Mouse (Mus musculus) limb, embryonic 11.5 days (tissue): Measurements from ENCODE around the gene Rad54l. TPM values are rescaled to one million over a fixed set of nuclear protein-coding genes. Genes with fewer than 3 reads are reported as not detected.

Experiments
- ATAC-seq: fragments of 200-750 bp; cut with Nextera tagmentation; 2 replicates; pipeline ENCODE4 v1.8.0; 2017; ENCODE audit warnings: low read depth; ENCODE audit not compliant: insufficient number of reproducible peaks, low FRiP score, low TSS enrichment
- DNase-seq: peaks from one replicate; pipeline ENCODE4 v3.0.0-alpha.2; 2015; ENCODE audit warnings: low spot score
- H3K27ac ChIP-seq: fragments of 300-500 bp; sonication (generic); replicated peaks from 2 replicates; pipeline ENCODE4 v1.5.1; 2014; ENCODE audit warnings: low read depth, mild to moderate bottlenecking, low read length
- H3K27me3 ChIP-seq: fragments of 300-500 bp; sonication (generic); 2 replicates; pipeline ENCODE4 v1.6.1; 2014; ENCODE audit warnings: mild to moderate bottlenecking, low read length, mixed read lengths; ENCODE audit not compliant: control insufficient read depth, insufficient read depth
- H3K36me3 ChIP-seq: fragments of 300-500 bp; sonication (generic); 2 replicates; pipeline ENCODE4 v1.6.1; 2014; ENCODE audit warnings: mild to moderate bottlenecking, low read length, moderate library complexity, mixed read lengths; ENCODE audit not compliant: control insufficient read depth, insufficient read depth
- H3K4me1 ChIP-seq: fragments of 300-500 bp; sonication (generic); 2 replicates; pipeline ENCODE4 v1.6.1; 2014; ENCODE audit warnings: low read length, mixed read lengths; ENCODE audit not compliant: control insufficient read depth, insufficient read depth
- H3K4me2 ChIP-seq: fragments of 300-500 bp; sonication (generic); 2 replicates; pipeline ENCODE4 v1.6.1; 2014; ENCODE audit warnings: low read depth, mild to moderate bottlenecking, moderate library complexity; ENCODE audit not compliant: severe bottlenecking
- H3K4me3 ChIP-seq: fragments of 300-500 bp; sonication (generic); 2 replicates; pipeline ENCODE4 v1.5.1; 2014; ENCODE audit warnings: low read depth, low read length
- H3K9ac ChIP-seq: fragments of 300-500 bp; sonication (generic); 2 replicates; pipeline ENCODE4 v1.6.1; 2014; ENCODE audit warnings: mild to moderate bottlenecking, low read length
- H3K9me3 ChIP-seq: fragments of 300-500 bp; sonication (generic); 2 replicates; pipeline ENCODE4 v1.6.1; 2016; ENCODE audit warnings: low read length; ENCODE audit not compliant: control insufficient read depth
- WGBS: fragments of 180-500 bp; shearing (Covaris S2); extraction: QIAGEN DNeasy Blood & Tissue Kit; methylation state at CpG from one replicate; pipeline ENCODE4 v1.1.7; 2014; 5-methylcytosine and 5-hydroxymethylcytosine counted together
- polyA plus RNA-seq: library from polyadenylated mRNA; unstranded; fragments of >200 nt; fragmentation: Nextera tagmentation; extraction: Ambion mirVana; gene quantifications from 2 replicates; pipeline ENCODE4 v1.2.1, GENCODE M21; 2014

Gene Rad54l
- polyA plus RNA-seq, 1 experiment from 2014 or later: 66.0 TPM

DNA sequence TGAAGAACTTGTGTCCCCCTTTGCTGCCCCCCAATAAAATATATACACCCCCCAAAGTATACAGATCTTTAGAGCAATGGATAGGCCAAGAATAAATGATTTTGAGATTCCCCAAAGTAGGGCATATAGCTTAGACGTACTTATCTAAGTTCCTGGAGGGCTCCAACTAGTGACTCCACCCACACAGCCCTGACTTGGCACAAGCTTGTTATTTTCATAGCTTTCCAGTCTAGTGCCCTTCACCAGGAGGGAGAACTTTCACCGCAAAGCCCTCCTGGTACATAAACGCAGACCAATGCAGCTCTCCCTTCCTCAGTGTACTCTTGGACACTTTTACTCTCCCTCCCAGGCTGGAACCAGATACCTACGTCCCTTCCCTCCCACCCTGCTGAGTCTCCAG, 38.7 kb upstream of the Rad54l start:
- Histone ChIP-seq H3K36me3 (0 out of 2 replicates have a peak, but pooled peaks cover 3% of the 10 kb centered on the region), H3K9ac (no peak overlapping the region), H3K27ac (no peak overlapping the region), H3K9me3 (no peaks in the 10 kb centered on the region), H3K27me3 (no peaks in the 10 kb centered on the region), H3K4me3 (no peak overlapping the region), H3K4me1 (peaks cover 12% of the 10 kb centered on the region), H3K4me2 (no peak overlapping the region)
- ATAC-seq: no peak
- no peak for DNase-seq
- WGBS: 75% methylated on average over 4 of the region's 4 CpGs

DNA sequence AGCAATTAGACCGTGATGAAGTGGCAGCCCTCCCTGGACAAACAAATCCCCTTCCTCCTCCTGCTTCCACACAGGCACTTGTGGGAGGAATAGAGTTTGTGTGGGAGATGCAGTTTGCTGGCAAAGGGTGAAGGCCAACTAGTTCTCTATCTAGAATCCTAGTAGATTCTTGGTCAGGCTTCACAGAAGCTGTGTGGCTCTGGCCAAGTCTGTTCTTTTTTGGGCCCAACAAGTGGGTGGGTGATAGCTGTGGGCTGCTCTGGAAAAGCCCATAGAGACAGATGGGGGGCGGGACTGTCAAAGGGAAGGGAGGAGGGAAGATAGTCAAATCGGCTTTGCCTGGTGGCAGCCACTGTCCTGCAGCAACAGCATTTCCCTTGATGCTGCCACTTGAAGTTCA, 37.3 kb upstream of the Rad54l start:
- no peak overlapping the region for H3K9ac ChIP-seq
- H3K4me2 ChIP-seq: no peak overlapping the region
- H3K9me3 ChIP-seq: no peaks in the 10 kb centered on the region
- peaks cover 11% of the 10 kb centered on the region for H3K36me3 ChIP-seq
- no peaks in the 10 kb centered on the region for H3K27me3 ChIP-seq
- 85% methylated on average over 3 of the region's 3 CpGs for WGBS
- H3K27ac ChIP-seq: no peak overlapping the region
- peaks cover 9% of the 10 kb centered on the region for H3K4me1 ChIP-seq
- no peak for ATAC-seq
- DNase-seq: no peak
- no peak overlapping the region for H3K4me3 ChIP-seq

DNA sequence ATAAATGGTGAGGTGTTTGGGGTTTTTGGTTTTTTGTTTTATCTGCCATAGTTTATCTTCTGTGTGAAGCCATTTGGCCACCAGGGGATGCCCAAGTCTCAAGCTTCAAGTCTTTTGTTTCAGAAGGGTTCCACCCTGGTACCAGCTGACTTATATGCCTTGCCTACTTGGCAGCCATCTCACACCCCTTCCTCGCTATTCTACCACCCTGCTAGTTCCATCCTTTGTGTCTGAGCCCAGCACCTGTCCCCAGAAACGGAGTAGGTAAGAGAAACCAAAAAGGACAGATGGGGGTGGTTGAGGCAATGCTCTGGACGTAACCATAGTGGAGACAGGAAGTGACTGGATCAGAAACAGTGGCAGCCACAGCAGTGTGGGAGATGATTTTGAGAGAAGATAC, 36.4 kb upstream of the Rad54l start:
- ATAC-seq: no peak

DNA sequence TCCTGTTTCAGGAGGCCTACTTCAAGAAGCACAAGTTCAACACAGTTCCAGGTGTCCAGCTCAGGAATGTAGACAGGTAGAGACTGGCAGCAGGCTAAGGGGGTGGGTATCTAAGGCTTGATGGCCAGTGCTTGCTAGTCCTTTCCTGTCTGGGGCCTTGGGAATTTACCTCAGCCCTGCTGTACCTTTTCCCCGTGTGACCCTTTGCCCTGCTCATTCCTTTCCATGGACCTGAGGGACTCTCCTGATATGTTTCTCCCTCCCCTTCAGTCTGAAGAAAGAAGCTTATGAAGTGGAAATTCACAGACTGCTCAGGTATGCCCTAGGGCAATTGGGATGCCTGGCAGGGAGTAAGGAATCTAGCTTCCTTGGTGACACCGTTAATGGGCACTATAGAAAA, 34.4 kb upstream of the Rad54l start:
- H3K36me3 ChIP-seq: peaks cover 35% of the 10 kb centered on the region
- H3K27me3 ChIP-seq: no peaks in the 10 kb centered on the region
- no peak for DNase-seq
- H3K4me2 ChIP-seq: no peak overlapping the region
- no peak overlapping the region for H3K4me3 ChIP-seq
- WGBS: 86% methylated on average over 2 of the region's 2 CpGs
- no peak for ATAC-seq
- H3K27ac ChIP-seq: no peak overlapping the region
- H3K4me1 ChIP-seq: no peaks in the 10 kb centered on the region
- no peaks in the 10 kb centered on the region for H3K9me3 ChIP-seq
- H3K9ac ChIP-seq: no peak overlapping the region

More for the DNA sequence above, 36.4 kb upstream of the Rad54l start:
- no peak overlapping the region for H3K27ac ChIP-seq
- no peak overlapping the region for H3K9ac ChIP-seq
- no peak overlapping the region for H3K4me3 ChIP-seq
- H3K36me3 ChIP-seq: peaks cover 18% of the 10 kb centered on the region
- no peaks in the 10 kb centered on the region for H3K27me3 ChIP-seq
- peaks cover 3% of the 10 kb centered on the region; the same call in 1 of the 2 replicates for H3K4me1 ChIP-seq
- H3K9me3 ChIP-seq: no peaks in the 10 kb centered on the region
- no peak overlapping the region for H3K4me2 ChIP-seq
- DNase-seq: no peak
- 81% methylated on average over 3 of the region's 3 CpGs for WGBS

DNA sequence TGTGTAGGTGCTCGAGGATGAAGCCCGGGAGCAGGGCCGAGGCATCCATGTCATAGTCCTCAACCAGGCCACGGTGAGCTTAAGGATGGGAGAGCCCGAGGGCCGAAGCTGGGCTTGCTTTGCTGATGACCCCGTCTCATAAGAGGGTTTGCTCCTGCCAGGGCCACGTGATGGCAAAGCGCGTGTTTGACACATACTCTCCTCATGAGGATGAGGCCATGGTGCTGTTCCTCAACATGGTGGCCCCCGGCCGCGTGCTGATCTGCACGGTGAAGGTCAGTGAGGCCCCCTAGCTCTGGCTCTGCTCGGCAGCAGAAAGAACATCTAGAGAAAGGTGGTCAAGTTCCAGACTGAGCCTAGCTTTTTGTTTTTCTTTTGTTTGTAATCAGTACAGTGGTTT, 29.2 kb upstream of the Rad54l start:
- DNase-seq (no peak), ATAC-seq (no peak)
- WGBS: 97% methylated on average over 15 of the region's 15 CpGs
- no peak overlapping the region for H3K4me2 ChIP-seq
- H3K27ac ChIP-seq: no peak overlapping the region
- H3K36me3 ChIP-seq: peaks cover 36% of the 10 kb centered on the region
- H3K9ac ChIP-seq: no peak overlapping the region
- 0 out of 2 replicates have a peak, but pooled peaks cover 4% of the 10 kb centered on the region for H3K4me1 ChIP-seq
- no peaks in the 10 kb centered on the region for H3K27me3 ChIP-seq
- no peak overlapping the region for H3K4me3 ChIP-seq
- H3K9me3 ChIP-seq: no peaks in the 10 kb centered on the region

DNA sequence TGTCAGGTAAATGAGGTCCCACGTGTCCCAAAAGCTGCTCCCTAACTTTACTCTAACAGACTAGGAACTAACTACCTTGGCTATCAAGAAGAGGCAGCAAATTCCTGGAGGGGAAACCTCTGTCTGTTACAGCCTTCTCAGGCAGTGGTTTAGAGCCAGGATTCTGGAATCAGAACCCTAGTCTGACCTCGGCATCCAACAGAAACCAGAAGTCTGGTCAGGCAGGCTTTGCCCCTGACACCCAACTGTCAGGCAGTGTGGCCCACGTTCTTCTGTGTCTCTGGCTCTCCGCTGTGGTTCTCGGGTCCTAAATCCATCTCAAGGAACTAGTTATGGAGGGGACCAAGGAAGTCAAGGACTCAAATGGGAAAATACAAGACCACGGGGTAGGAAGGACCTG, 27.7 kb upstream of the Rad54l start, which contains the start of gene Lurap1:
Lurap1 (minus strand) TSS at position 101 of the 400 bp plus-strand sequence.
- no peaks in the 10 kb centered on the region for H3K9me3 ChIP-seq
- H3K27ac ChIP-seq: peak within 1 kb of the TSS; percentile 81
- WGBS: 77% methylated on average over 6 of the region's 6 CpGs
- H3K36me3 ChIP-seq: peaks cover 29% of the 10 kb centered on the region
- DNase-seq (no peak), ATAC-seq (no peak)
- no peaks in the 10 kb centered on the region for H3K27me3 ChIP-seq
- H3K4me2 ChIP-seq: peak within 1 kb of the TSS; percentile 46
- H3K4me1 ChIP-seq: 0 out of 2 replicates have a peak, but pooled peaks cover 4% of the 10 kb centered on the region
- H3K9ac ChIP-seq: peak within 1 kb of the TSS; percentile 95
- H3K4me3 ChIP-seq: peak within 1 kb of the TSS; percentile 70

DNA sequence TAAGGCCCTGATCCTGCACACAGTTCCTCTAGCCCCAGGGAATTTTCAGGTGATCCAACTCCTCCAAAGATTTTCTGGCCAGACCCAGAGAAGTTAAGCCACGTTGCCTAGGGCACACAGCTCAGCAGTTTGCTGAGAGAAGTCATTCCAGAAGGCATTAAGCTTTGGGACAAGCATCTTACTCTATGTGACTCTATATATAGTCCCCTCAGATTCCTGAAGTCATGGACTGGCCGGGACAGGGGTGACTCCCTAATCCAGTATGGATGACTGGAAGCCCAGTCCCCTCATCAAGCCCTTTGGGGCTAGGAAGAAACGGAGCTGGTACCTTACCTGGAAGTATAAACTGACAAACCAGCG, 27.4 kb upstream of the Rad54l start:
- Histone ChIP-seq H3K27me3 (no peaks in the 10 kb centered on the region), H3K4me1 (0 out of 2 replicates have a peak, but pooled peaks cover 4% of the 10 kb centered on the region), H3K27ac (no peak overlapping the region; the same call in 1 of the 2 replicates), H3K9me3 (no peaks in the 10 kb centered on the region), H3K4me3 (peak overlapping the region; percentile 70), H3K9ac (peak overlapping the region; percentile 95), H3K4me2 (peak overlapping the region; percentile 46), H3K36me3 (peaks cover 27% of the 10 kb centered on the region)
- ATAC-seq (peak; percentile 27; the same call in 1 of the 2 replicates), DNase-seq (no peak)
- 22% methylated on average over 4 of the region's 4 CpGs for WGBS

DNA sequence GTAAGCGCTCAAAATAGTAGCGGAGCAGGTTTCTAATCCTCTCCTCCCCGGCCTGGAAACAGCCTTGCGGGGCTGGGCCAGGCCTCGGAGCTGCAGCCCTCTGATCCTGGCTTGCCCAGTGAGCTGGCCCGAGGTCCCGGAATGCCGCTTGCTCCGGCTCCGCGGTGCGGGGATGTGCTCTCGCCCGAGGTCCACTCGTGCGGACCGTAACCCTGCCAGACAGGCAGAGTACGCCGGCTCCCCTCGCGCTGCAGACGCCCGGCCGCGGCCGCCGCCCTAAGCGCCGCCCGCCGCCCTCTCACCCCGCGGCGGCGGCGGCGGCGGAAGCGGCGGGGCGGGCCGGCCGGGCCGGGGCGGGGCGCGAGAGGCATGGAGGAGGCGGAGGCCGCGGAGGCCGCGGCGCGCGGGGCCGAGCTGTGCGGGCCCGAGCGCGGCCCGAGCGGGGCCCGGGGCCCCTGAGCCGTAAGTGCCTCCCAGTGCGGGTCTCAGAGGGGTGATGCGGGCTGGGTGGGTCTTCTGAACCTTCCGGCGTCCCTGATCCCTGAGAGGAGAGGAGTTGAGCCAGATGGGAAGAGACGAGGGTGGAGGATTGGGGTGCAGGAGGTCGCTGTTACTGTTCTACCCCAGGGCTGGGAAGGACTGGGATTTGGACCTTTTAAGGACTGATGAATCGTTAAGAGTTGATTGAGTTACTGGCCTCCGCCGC, 26.8 kb upstream of the Rad54l start:
- ATAC-seq (peak; percentile 87), DNase-seq (peak; percentile 76)
- no peaks in the 10 kb centered on the region for H3K9me3 ChIP-seq
- 0 out of 2 replicates have a peak, but pooled peaks cover 4% of the 10 kb centered on the region for H3K4me1 ChIP-seq
- no peaks in the 10 kb centered on the region for H3K27me3 ChIP-seq
- peak overlapping the region; percentile 95 for H3K9ac ChIP-seq
- H3K27ac ChIP-seq: peak overlapping the region; percentile 81
- peak overlapping the region; percentile 70 for H3K4me3 ChIP-seq
- WGBS: under 1% methylated on average over 59 of the region's 73 CpGs
- peaks cover 23% of the 10 kb centered on the region for H3K36me3 ChIP-seq
- H3K4me2 ChIP-seq: peak overlapping the region; percentile 46
